Mouse (Mus musculus) limb, embryonic 12.5 days (tissue): ENCODE results near the gene Arhgap8. TPM values are rescaled to one million over a fixed set of nuclear protein-coding genes. Genes with fewer than 3 reads are reported as not detected.
A peak's percentile ranks its signal among the peaks of the same experiment; 100 is the strongest.

ENCODE experiments used
- ATAC-seq: fragments of 200-750 bp; cut with Nextera tagmentation; 2 replicates; pipeline ENCODE4 v1.8.0; 2017; ENCODE audit warnings: low read depth, moderate TSS enrichment; ENCODE audit not compliant: insufficient number of reproducible peaks, insufficient read depth, low FRiP score, low TSS enrichment
- H3K27ac ChIP-seq: fragments of 300-500 bp; sonication (generic); 2 replicates; pipeline ENCODE4 v1.5.1; 2016; ENCODE audit warnings: mild to moderate bottlenecking, moderate library complexity
- H3K27me3 ChIP-seq: fragments of 300-500 bp; sonication (generic); 2 replicates; pipeline ENCODE4 v1.6.1; 2016; ENCODE audit warnings: mild to moderate bottlenecking, moderate library complexity
- H3K36me3 ChIP-seq: fragments of 300-500 bp; sonication (generic); 2 replicates; pipeline ENCODE4 v1.6.1; 2016; ENCODE audit warnings: mild to moderate bottlenecking, moderate library complexity
- H3K4me1 ChIP-seq: fragments of 300-500 bp; sonication (generic); replicated peaks from 2 replicates; pipeline ENCODE4 v1.6.1; 2016
- H3K4me2 ChIP-seq: fragments of 300-500 bp; sonication (generic); 2 replicates; pipeline ENCODE4 v1.6.1; 2016; ENCODE audit warnings: mild to moderate bottlenecking, moderate library complexity
- H3K4me3 ChIP-seq: fragments of 300-500 bp; sonication (generic); replicated peaks from 2 replicates; pipeline ENCODE4 v1.5.1; 2016; ENCODE audit warnings: mild to moderate bottlenecking
- H3K9ac ChIP-seq: fragments of 300-500 bp; sonication (generic); replicated peaks from 2 replicates; pipeline ENCODE4 v1.6.1; 2016; ENCODE audit warnings: mild to moderate bottlenecking, moderate library complexity
- H3K9me3 ChIP-seq: fragments of 300-500 bp; sonication (generic); 2 replicates; pipeline ENCODE4 v1.6.1; 2016; ENCODE audit warnings: mild to moderate bottlenecking, moderate library complexity
- WGBS: fragments of 180-500 bp; shearing (Covaris S2); methylation state at CpG from one replicate; pipeline ENCODE4 v1.1.7; 2016; 5-methylcytosine and 5-hydroxymethylcytosine counted together
- polyA plus RNA-seq: library from polyadenylated mRNA; unstranded; fragments of >200 nt; fragmentation: Nextera tagmentation; extraction: Ambion mirVana; gene quantifications from 2 replicates; pipeline ENCODE4 v1.2.1, GENCODE M21; 2016

Arhgap8 gene
- 6.0 and 6.4 TPM in 2 replicates for polyA plus RNA-seq

DNA sequence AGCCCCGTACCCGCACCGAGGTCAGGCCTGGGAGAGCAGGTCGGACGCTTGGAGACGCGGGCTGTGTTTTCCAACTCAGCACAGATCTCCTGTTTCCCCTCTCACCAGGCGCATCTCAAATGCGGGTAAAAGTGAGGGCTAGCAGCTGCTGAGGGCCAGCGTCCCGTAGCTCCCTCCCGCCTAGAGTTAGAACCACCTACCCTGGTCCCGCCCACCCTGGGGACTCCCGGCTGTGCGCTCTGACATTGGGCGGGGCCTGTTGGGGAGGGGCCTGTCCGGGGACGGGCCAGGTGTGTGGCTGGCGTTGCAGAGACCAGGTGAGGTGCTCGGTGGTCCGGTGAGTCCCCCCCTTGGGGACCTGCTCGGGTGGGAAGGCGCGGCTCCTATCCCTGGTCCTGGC is at the start of gene Arhgap8:
TSS of gene Arhgap8 (plus strand) at position 262 of the 400 bp plus-strand sequence.
- Histone ChIP-seq H3K9me3 (no peaks in the 10 kb centered on the region), H3K4me1 (peaks cover 29% of the 10 kb centered on the region), H3K36me3 (no peaks in the 10 kb centered on the region), H3K9ac (peak within 1 kb of the TSS; percentile 50), H3K4me2 (peak within 1 kb of the TSS; percentile 80), H3K4me3 (peak within 1 kb of the TSS; percentile 45), H3K27ac (peak within 1 kb of the TSS; percentile 69), H3K27me3 (peaks cover 29% of the 10 kb centered on the region)
- WGBS: under 1% methylated on average over 24 of the region's 24 CpGs
- ATAC-seq: peak; percentile 27; the same call in 1 of the 2 replicates

DNA sequence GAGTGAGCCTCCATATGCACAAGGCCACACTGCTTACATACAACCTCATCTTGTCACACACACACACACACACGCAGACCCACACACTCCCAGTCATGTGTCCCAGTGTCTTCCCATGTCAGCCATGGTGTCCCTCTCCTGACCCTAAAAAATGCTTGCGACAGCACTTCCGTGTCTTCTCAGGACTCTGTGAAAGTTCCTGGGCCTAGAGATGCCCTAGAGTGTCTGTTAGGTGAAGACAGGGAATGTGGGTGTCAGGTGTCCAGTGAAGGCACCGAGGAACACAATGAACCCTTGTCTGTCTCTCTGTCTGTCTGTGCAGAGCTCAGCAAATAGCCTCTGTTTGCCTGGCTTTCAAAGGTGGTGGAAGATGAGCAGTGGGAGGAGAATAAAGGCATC is 49.2 kb upstream of the Arhgap8 start:
- no peak for ATAC-seq
- Histone ChIP-seq H3K27me3 (no peaks in the 10 kb centered on the region; the same call in 1 of the 2 replicates), H3K4me3 (no peak overlapping the region), H3K9ac (no peak overlapping the region), H3K4me2 (no peak overlapping the region), H3K4me1 (no peaks in the 10 kb centered on the region), H3K9me3 (no peaks in the 10 kb centered on the region), H3K27ac (no peak overlapping the region), H3K36me3 (no peaks in the 10 kb centered on the region)
- 81% methylated on average over 4 of the region's 4 CpGs for WGBS

DNA sequence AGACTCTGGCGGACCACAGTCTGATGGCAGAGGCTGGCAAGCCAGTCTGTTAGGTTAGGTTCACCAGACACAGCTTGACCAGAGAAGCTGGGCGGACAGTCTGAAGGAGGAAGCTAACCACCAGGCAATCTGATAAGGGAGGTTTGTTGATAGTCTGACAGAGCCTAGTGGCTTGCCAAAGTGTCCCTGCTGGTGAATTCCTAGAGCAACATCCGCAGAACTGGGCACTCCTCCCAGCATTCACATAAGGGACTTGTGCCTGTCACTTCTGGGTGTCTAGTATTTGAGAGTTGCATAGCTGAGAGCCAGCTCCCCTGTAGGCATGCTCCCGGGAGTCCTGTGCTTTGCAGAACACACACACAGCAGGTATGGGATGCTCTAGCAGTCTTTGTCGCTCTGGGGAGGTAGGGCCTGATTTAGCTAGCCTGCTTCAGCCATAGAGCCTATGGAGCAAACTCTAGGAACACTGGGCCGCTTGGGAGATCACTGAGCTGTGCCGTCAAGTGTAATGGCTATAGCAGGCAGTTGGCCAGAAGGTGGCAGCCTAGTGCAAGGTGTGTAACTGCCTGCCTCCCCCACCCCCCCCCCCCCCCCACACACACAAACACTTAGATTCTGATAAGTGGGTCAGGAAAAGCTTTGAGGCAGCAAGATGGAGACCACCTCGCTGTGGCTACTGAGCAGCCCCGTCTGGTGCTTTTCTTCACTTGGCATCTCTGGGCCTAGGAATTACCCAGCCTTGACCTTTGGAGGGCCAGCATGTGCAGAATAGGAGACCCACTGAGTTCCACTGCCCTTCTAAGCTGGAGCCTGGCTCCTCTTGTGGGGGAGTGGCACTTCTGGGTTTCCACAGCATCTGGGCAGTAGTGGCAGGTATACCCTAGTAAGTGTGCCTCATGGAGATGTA is 48.2 kb upstream of the Arhgap8 start:
- no peaks in the 10 kb centered on the region for H3K9me3 ChIP-seq
- H3K4me3 ChIP-seq: no peak overlapping the region
- WGBS: 59% methylated on average over 9 of the region's 9 CpGs
- no peaks in the 10 kb centered on the region for H3K36me3 ChIP-seq
- H3K4me1 ChIP-seq: no peaks in the 10 kb centered on the region
- H3K4me2 ChIP-seq: no peak overlapping the region
- no peaks in the 10 kb centered on the region; the same call in 1 of the 2 replicates for H3K27me3 ChIP-seq
- ATAC-seq: no peak
- H3K27ac ChIP-seq: no peak overlapping the region
- H3K9ac ChIP-seq: no peak overlapping the region

DNA sequence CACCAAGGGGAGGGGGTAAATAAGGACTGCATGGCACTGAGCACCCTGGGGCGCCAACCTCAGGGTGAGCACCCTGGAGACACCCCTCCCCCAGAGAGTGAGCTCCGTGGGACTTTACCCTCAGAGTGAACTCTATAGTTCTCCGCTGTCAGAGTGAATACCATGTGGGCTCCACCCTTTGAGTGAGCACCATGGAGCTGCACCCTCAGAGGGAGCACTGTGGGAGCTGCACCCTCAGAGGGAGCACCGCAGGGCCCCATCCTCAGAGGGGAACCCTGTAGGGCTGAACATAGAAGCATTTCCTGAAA is 47.6 kb upstream of the Arhgap8 start:
- H3K4me1 ChIP-seq: no peaks in the 10 kb centered on the region
- H3K9ac ChIP-seq: no peak overlapping the region
- 78% methylated on average over 4 of the region's 4 CpGs for WGBS
- H3K9me3 ChIP-seq: no peaks in the 10 kb centered on the region
- H3K36me3 ChIP-seq: no peaks in the 10 kb centered on the region
- no peak for ATAC-seq
- H3K27ac ChIP-seq: no peak overlapping the region
- H3K4me3 ChIP-seq: no peak overlapping the region
- H3K27me3 ChIP-seq: no peaks in the 10 kb centered on the region; the same call in 1 of the 2 replicates
- H3K4me2 ChIP-seq: no peak overlapping the region

DNA sequence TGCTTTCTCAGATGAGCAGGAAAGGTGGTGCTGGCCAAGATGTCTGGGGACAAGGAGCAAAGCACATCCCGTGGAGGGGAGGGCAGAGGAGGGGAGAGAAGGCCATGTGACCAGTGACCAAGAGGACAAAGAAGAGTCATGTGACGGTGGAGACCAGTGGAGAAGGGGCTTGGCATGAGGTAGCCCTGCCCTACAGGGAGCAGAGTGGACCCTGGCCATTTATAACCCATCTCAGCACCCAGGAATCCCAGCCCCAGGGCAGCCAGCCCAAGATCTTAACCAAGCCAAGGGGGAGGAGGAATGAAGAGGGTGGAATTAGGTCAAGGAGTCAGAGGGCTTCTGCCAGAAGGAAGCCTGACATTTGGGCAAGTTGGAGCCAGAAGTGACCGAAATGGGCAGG is 47.2 kb upstream of the Arhgap8 start:
- Histone ChIP-seq H3K4me3 (no peak overlapping the region), H3K4me1 (no peaks in the 10 kb centered on the region)

DNA sequence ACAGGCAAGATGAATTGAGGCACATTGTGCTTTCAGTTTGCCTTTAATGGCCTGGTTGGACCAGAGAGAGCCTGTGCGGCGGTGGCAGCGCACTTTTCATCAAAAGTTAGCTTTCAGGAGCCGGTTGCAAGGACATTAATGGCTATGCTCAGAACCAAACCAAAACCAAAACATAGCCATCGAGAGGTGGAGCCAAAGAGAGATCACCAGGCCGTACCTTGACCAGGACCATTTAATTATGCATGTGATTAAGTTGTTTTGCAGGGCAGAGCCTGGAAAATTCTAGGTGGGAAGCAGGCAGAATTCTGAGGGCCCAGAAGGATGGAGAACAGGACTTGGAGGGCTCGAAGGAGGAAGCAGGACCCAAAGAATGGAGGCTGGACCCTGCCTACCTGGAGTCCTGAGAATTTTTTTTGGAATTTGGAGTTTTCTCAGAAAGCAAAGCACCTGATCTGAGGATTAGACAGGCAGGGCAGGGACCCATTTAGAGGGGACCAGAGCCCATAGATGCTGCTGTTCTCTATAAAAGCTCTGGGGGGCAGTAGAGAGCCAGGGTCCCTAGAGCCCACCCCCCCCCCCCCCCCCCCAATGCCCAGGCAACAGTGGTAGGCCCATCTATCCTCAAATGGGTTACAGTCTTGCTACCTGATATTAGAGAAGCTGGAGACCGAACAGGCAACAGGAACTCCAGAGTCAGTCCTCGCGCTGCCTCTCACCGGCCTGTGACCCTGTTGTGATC is 45.4 kb upstream of the Arhgap8 start:
- Histone ChIP-seq H3K36me3 (no peaks in the 10 kb centered on the region), H3K4me2 (no peak overlapping the region), H3K27me3 (no peaks in the 10 kb centered on the region), H3K27ac (no peak overlapping the region), H3K9me3 (no peaks in the 10 kb centered on the region), H3K9ac (no peak overlapping the region), H3K4me1 (no peaks in the 10 kb centered on the region), H3K4me3 (no peak overlapping the region)
- 84% methylated on average over 11 of the region's 11 CpGs for WGBS
- no peak for ATAC-seq

More for the DNA sequence above, 47.2 kb upstream of the Arhgap8 start:
- WGBS: 75% methylated on average over 3 of the region's 3 CpGs
- Histone ChIP-seq H3K9me3 (no peaks in the 10 kb centered on the region), H3K4me2 (no peak overlapping the region), H3K27me3 (no peaks in the 10 kb centered on the region; the same call in 1 of the 2 replicates), H3K27ac (no peak overlapping the region), H3K9ac (no peak overlapping the region), H3K36me3 (no peaks in the 10 kb centered on the region)
- no peak for ATAC-seq

DNA sequence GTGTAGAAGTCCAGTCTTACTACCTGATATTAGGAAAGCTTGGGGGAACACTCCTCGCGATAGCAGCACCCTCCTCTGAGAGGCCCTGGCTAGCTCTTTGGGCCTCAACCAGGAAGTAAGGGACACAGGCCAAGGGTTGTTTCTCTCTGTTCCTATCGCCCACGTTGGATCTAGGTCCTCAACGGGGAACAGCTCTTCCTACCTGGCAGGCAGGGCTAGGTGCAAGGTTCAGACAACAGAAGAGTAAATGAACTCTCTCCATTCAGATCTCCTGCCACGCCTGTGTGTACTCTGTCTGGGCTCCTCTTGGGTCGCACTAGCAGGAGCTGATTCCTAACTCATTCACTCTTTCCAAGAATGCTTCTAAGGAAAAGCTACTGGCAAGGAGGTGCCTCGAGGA is 44.5 kb upstream of the Arhgap8 start:
- Histone ChIP-seq H3K27ac (no peak overlapping the region), H3K4me1 (0 out of 2 replicates have a peak, but pooled peaks cover 1% of the 10 kb centered on the region), H3K36me3 (no peaks in the 10 kb centered on the region), H3K4me2 (no peak overlapping the region), H3K9me3 (no peaks in the 10 kb centered on the region), H3K4me3 (no peak overlapping the region), H3K27me3 (0 out of 2 replicates have a peak, but pooled peaks cover 3% of the 10 kb centered on the region), H3K9ac (no peak overlapping the region)
- ATAC-seq: no peak
- 74% methylated on average over 8 of the region's 8 CpGs for WGBS

DNA sequence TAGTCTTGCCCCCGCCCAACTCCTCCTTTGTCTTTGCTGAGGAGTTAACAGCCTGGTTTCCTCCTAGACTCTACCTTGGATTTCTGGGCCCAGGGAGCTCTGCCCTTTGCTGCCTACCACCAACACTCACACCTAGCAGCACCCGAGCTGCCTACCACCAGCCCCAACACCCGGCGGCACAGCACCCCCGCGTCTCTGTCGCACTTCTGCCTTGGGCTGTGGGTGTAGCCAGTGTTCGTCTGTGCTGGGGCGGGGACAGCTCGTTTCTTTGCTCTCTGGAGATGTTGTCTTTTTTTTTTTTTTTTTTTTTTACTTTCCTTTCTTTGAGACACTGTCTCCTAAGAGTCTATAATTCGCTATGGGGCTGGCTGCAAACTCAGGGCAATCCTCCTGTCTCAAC is 41.9 kb upstream of the Arhgap8 start:
- H3K4me3 ChIP-seq: no peak overlapping the region
- H3K9ac ChIP-seq: no peak overlapping the region
- H3K27me3 ChIP-seq: 0 out of 2 replicates have a peak, but pooled peaks cover 3% of the 10 kb centered on the region
- WGBS: 68% methylated on average over 11 of the region's 11 CpGs
- ATAC-seq: no peak
- H3K4me1 ChIP-seq: peaks cover 23% of the 10 kb centered on the region
- H3K27ac ChIP-seq: no peak overlapping the region
- no peak overlapping the region for H3K4me2 ChIP-seq
- no peaks in the 10 kb centered on the region for H3K36me3 ChIP-seq
- H3K9me3 ChIP-seq: no peaks in the 10 kb centered on the region

DNA sequence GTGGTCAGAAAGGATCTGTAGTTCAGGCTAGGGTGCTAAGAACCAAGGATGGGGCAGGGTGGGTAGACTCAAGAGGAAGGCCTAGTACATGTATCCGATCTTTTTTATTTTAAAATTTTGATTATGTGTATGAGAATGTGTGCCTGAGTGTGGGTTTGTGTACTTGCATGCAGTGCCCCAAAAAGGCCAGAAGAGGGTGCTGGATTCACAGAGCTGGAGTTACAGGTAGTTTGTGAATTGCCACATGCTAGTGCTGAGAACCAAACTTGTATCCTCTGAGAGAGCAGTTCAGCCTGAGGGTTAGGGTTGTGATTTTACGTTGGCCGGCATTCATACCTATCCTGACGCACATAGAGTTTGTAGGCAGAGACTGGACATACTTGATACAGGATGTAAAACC is 40.8 kb upstream of the Arhgap8 start:
- Histone ChIP-seq H3K9me3 (no peaks in the 10 kb centered on the region), H3K4me2 (no peak overlapping the region), H3K4me3 (no peak overlapping the region), H3K9ac (no peak overlapping the region), H3K36me3 (no peaks in the 10 kb centered on the region), H3K27ac (no peak overlapping the region), H3K27me3 (0 out of 2 replicates have a peak, but pooled peaks cover 3% of the 10 kb centered on the region), H3K4me1 (peaks cover 34% of the 10 kb centered on the region)
- ATAC-seq: no peak
- 94% methylated on average over 4 of the region's 4 CpGs for WGBS

DNA sequence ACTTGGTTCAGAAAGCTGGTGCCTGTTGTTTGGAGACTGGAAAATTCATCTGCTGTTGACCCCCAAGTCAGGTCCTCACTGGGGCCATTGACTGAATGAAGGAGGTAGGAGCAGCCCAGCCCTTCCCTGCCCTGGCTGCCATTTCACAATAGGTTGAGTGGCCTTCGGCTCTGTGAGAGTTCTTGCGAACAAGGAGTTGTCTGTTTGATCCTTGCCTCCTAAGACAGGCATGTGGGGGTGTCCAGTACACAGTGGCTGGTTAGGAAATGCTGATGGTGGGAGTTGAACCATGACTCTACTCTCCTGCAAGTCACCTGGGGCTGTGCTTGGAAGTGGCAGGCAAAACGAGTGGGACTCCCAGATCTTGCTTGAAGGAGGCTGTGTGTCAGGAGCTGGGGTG is 40.1 kb upstream of the Arhgap8 start:
- no peaks in the 10 kb centered on the region for H3K36me3 ChIP-seq
- ATAC-seq: no peak
- WGBS: 81% methylated on average over 3 of the region's 3 CpGs
- peaks cover 39% of the 10 kb centered on the region for H3K4me1 ChIP-seq
- H3K27ac ChIP-seq: no peak overlapping the region
- H3K9ac ChIP-seq: no peak overlapping the region
- no peak overlapping the region for H3K4me3 ChIP-seq
- no peak overlapping the region for H3K4me2 ChIP-seq
- H3K27me3 ChIP-seq: 0 out of 2 replicates have a peak, but pooled peaks cover 3% of the 10 kb centered on the region
- H3K9me3 ChIP-seq: no peaks in the 10 kb centered on the region
